Mouse (Mus musculus) layer of hippocampus, adult 9-11 months (tissue): ENCODE results near the gene Ceacam5.

Source experiments
- DNase-seq: peaks from one replicate; pipeline ENCODE4 v3.0.0; 2022

Gene Ceacam5

GRCm38 (mm10) chr7:17712938-17713337 is at the start of gene Ceacam5:
Gene Ceacam5, plus strand, starts transcription at chr7:17713238.
- no peak for DNase-seq
